Mouse (Mus musculus) embryonic facial prominence, embryonic 14.5 days (tissue): ENCODE measurements around the gene Slc4a2. TPM values are rescaled to one million over a fixed set of nuclear protein-coding genes. Genes with fewer than 3 reads are reported as not detected.
A peak's percentile ranks its signal among the peaks of the same experiment; 100 is the strongest.

Experiments used
- ATAC-seq: fragments of 200-750 bp; cut with Nextera tagmentation; 2 replicates; pipeline ENCODE4 v1.8.0; 2017; ENCODE audit warnings: low read depth, moderate number of reproducible peaks, moderate TSS enrichment
- DNase-seq: peaks from one replicate; pipeline ENCODE4 v3.0.0-alpha.2; 2015; ENCODE audit warnings: low spot score
- H3K27ac ChIP-seq: fragments of 300-500 bp; sonication (generic); replicated peaks from 2 replicates; pipeline ENCODE4 v1.5.1; 2014; ENCODE audit warnings: low read depth, mild to moderate bottlenecking, low read length, moderate library complexity
- H3K27me3 ChIP-seq: fragments of 300-500 bp; sonication (generic); replicated peaks from 2 replicates; pipeline ENCODE4 v1.6.1; 2014; ENCODE audit warnings: low read length; ENCODE audit not compliant: control insufficient read depth, insufficient read depth
- H3K36me3 ChIP-seq: fragments of 300-500 bp; sonication (generic); 2 replicates; pipeline ENCODE4 v1.6.1; 2014; ENCODE audit warnings: low read length, mixed read lengths; ENCODE audit not compliant: control insufficient read depth, insufficient read depth
- H3K4me1 ChIP-seq: fragments of 300-500 bp; sonication (generic); 2 replicates; pipeline ENCODE4 v1.6.1; 2014; ENCODE audit warnings: antibody characterized with exemption, low read length; ENCODE audit not compliant: control insufficient read depth, insufficient read depth
- H3K4me2 ChIP-seq: fragments of 300-500 bp; sonication (generic); 2 replicates; pipeline ENCODE4 v1.6.1; 2014; ENCODE audit warnings: low read depth, mild to moderate bottlenecking, low read length, moderate library complexity, mixed read lengths
- H3K4me3 ChIP-seq: fragments of 300-500 bp; sonication (generic); 2 replicates; pipeline ENCODE4 v1.5.1; 2014; ENCODE audit warnings: low read depth, mild to moderate bottlenecking, low read length
- H3K9ac ChIP-seq: fragments of 300-500 bp; sonication (generic); 2 replicates; pipeline ENCODE4 v1.6.1; 2014; ENCODE audit warnings: low read depth, mild to moderate bottlenecking, low read length, moderate library complexity, mixed read lengths
- H3K9me3 ChIP-seq: fragments of 300-500 bp; sonication (generic); 2 replicates; pipeline ENCODE4 v1.6.1; 2016; ENCODE audit warnings: low read length; ENCODE audit not compliant: control insufficient read depth
- WGBS: fragments of 180-500 bp; shearing (Covaris S2); extraction: QIAGEN DNeasy Blood & Tissue Kit; methylation state at CpG from one replicate; pipeline ENCODE4 v1.1.7; 2014; 5-methylcytosine and 5-hydroxymethylcytosine counted together
- polyA plus RNA-seq: library from polyadenylated mRNA; unstranded; fragments of >200 nt; fragmentation: Nextera tagmentation; extraction: Ambion mirVana; gene quantifications from 2 replicates; pipeline ENCODE4 v1.2.1, GENCODE M21; 2014

Gene Slc4a2
- polyA plus RNA-seq, 1 experiment from 2014 or later: 26.0 TPM

- no peaks in the 10 kb centered on the region for H3K27me3 ChIP-seq
- H3K4me1 ChIP-seq: peaks cover 19% of the 10 kb centered on the region
- WGBS: 71% methylated on average over 13 of the region's 13 CpGs
- H3K27ac ChIP-seq: no peak overlapping the region
- H3K9ac ChIP-seq: no peak overlapping the region
- DNase-seq (no peak), ATAC-seq (no peak)
- H3K4me3 ChIP-seq: no peak overlapping the region
- no peak overlapping the region for H3K4me2 ChIP-seq
- peaks cover 16% of the 10 kb centered on the region; the same call in 1 of the 2 replicates for H3K36me3 ChIP-seq
- H3K9me3 ChIP-seq: no peaks in the 10 kb centered on the region
These were observed 9.7 kb upstream of the Slc4a2 start for GRCm38 (mm10) chr5:24413938-24414337.

- Histone ChIP-seq H3K27ac (no peak overlapping the region), H3K9me3 (no peaks in the 10 kb centered on the region), H3K36me3 (peaks cover 34% of the 10 kb centered on the region), H3K27me3 (no peaks in the 10 kb centered on the region), H3K4me3 (no peak overlapping the region), H3K4me1 (peaks cover 19% of the 10 kb centered on the region), H3K9ac (no peak overlapping the region), H3K4me2 (no peak overlapping the region)
- 2% methylated on average over 21 of the region's 21 CpGs for WGBS
- ATAC-seq (peak; percentile 48), DNase-seq (peak; percentile 68)
These were observed 7.4 kb upstream of the Slc4a2 start for GRCm38 (mm10) chr5:24416222-24416736.

- WGBS: 77% methylated on average over 10 of the region's 10 CpGs
- Histone ChIP-seq H3K27ac (no peak overlapping the region), H3K9ac (no peak overlapping the region), H3K36me3 (peaks cover 42% of the 10 kb centered on the region), H3K4me2 (no peak overlapping the region), H3K27me3 (no peaks in the 10 kb centered on the region), H3K4me1 (peaks cover 24% of the 10 kb centered on the region), H3K9me3 (no peaks in the 10 kb centered on the region), H3K4me3 (no peak overlapping the region)
- ATAC-seq (no peak), DNase-seq (no peak)
These were observed 6.0 kb upstream of the Slc4a2 start for GRCm38 (mm10) chr5:24417587-24417986.

DNA sequence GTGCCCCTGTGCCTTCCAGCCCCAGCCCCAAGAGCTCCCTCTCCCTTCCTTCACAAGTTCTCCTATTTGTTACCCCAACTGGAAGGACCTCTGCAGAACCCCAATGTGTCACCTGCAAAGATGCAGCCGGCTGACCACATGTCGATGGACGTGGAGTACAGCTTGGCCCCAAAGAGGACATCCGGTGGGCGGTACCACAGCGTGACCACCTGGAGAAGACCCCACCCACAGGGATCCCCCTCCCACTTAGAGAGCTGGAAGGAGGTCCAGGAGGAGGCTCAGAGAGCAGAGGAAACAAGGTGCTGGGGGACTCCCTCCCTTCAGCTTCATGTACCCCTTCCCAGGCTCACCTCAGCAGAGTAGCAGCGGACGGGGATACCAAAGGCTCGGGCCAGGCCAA is 3.3 kb upstream of the Slc4a2 start:
- DNase-seq (no peak), ATAC-seq (no peak)
- H3K36me3 ChIP-seq: peaks cover 42% of the 10 kb centered on the region
- H3K27me3 ChIP-seq: no peaks in the 10 kb centered on the region
- H3K4me3 ChIP-seq: no peak overlapping the region
- H3K4me1 ChIP-seq: peaks cover 20% of the 10 kb centered on the region; the same call in 1 of the 2 replicates
- H3K9me3 ChIP-seq: no peaks in the 10 kb centered on the region
- 85% methylated on average over 8 of the region's 9 CpGs for WGBS
- no peak overlapping the region for H3K27ac ChIP-seq
- H3K9ac ChIP-seq: no peak overlapping the region
- H3K4me2 ChIP-seq: no peak overlapping the region

DNA sequence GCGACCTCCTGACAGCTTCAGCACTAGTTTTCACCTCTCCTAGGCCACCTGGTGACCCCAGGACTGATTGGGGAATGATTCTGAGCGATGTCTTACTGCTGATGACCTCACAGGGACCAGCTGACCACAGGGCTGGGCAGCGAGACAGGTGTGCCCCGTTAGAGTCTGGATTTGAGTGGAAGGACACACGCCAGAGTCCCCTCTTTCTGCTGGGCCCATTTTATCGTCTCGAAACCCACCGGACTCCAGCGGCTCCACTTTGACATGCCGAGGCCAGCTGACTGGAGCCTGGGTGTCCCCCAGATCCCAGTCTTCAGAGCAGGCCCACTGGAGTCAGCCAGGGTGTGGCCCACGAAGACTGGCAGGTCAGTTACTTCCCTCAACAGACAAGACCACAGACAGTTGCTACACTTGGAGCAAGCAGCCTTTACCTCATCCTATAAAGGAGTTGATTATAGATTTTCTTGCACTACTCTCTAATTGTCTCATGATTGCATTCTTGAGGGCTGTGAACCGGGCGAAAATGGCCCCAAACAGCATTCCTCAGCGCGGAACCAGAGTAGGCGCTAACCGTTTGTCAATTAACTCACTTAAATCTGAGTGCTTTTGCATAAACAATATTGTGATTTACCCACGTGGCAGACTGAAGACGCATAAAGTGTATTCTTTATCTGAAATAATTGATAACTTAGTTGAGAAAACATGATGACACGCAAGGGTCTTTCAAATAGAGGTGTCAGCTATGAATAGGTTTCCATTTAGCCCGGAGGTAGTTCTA is 556 bp downstream of the Slc4a2 start:
- DNase-seq: peak; percentile 25
- Histone ChIP-seq H3K27ac (peak overlapping the region; percentile 93), H3K27me3 (no peaks in the 10 kb centered on the region), H3K9ac (peak overlapping the region; percentile 75), H3K36me3 (peaks cover 31% of the 10 kb centered on the region), H3K4me2 (peak overlapping the region; percentile 85), H3K4me3 (peak overlapping the region; percentile 51), H3K4me1 (peaks cover 45% of the 10 kb centered on the region), H3K9me3 (no peaks in the 10 kb centered on the region)
- no peak for ATAC-seq
- WGBS: 11% methylated on average over 21 of the region's 21 CpGs

DNA sequence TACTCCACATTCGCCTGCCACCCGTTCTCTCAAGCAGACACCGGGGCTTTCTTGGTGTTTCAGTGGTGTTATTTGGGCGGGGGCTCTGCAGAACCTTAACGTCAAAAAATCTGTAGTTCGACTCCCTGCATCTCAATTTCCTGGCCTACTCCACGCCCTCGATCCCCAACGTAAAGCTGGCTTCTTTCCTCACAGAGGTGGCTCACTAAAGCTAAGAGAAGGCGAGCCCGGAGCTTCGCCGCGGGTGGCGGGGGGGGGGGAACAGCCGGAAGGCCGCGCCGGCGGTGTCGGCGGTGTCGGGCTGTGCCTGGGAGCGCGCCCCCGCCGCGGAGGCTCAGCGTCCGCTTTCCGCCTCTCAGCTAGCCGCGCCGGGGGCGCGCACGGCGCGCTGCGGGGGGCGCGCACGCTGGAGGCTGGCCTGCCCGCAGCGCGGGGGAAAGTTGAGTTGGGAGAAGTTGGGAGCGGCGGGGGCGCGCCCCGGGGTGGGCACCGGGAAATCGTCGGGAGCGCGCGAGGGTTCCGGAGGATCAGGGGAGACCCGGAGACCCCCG is 1.3 kb downstream of the Slc4a2 start:
- peaks cover 31% of the 10 kb centered on the region for H3K36me3 ChIP-seq
- WGBS: under 1% methylated on average over 28 of the region's 60 CpGs
- H3K4me3 ChIP-seq: peak overlapping the region; percentile 51
- peak overlapping the region; percentile 85 for H3K4me2 ChIP-seq
- no peaks in the 10 kb centered on the region for H3K9me3 ChIP-seq
- ATAC-seq (peak; percentile 30; the same call in 1 of the 2 replicates), DNase-seq (peak; percentile 95)
- H3K27ac ChIP-seq: peak overlapping the region; percentile 93
- H3K4me1 ChIP-seq: peaks cover 45% of the 10 kb centered on the region
- peak overlapping the region; percentile 75 for H3K9ac ChIP-seq
- no peaks in the 10 kb centered on the region for H3K27me3 ChIP-seq

GRCm38 (mm10) chr5:24425421-24426036 is 1.9 kb downstream of the Slc4a2 start:
- peak overlapping the region; percentile 75 for H3K9ac ChIP-seq
- under 1% methylated on average over 27 of the region's 30 CpGs for WGBS
- peak overlapping the region; percentile 93 for H3K27ac ChIP-seq
- H3K9me3 ChIP-seq: no peaks in the 10 kb centered on the region
- H3K4me3 ChIP-seq: peak overlapping the region; percentile 51
- DNase-seq (peak; percentile 72), ATAC-seq (no peak)
- peaks cover 45% of the 10 kb centered on the region for H3K4me1 ChIP-seq
- H3K36me3 ChIP-seq: peaks cover 32% of the 10 kb centered on the region
- peak overlapping the region; percentile 85 for H3K4me2 ChIP-seq
- no peaks in the 10 kb centered on the region for H3K27me3 ChIP-seq

DNA sequence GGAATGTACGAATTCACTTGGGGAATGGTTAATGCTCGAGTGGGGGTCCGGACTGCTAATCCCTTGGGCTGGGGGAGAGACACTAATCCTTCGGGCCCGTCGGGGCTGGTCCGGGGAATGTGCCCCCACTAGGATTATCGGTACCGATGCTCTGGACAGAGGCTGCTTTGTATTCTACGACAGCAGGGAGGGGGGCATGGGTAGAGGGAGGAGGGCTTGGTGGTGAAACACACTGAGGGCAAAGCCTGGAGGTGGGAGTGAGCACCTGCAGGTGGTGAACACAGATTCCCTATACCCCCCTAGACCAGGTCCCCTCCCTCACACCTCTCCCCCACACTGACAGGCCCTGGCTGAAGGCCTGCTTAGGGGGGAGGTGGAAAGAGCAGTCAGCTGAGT is 2.4 kb downstream of the Slc4a2 start:
- DNase-seq: peak; percentile 25
- WGBS: under 1% methylated on average over 10 of the region's 10 CpGs

More for the DNA sequence above, 2.4 kb downstream of the Slc4a2 start:
- Histone ChIP-seq H3K9me3 (no peaks in the 10 kb centered on the region), H3K4me3 (peak overlapping the region; percentile 51), H3K4me2 (peak overlapping the region; percentile 85), H3K27me3 (no peaks in the 10 kb centered on the region), H3K27ac (peak overlapping the region; percentile 93; the same call in 1 of the 2 replicates), H3K4me1 (peaks cover 45% of the 10 kb centered on the region), H3K9ac (peak overlapping the region; percentile 75), H3K36me3 (peaks cover 32% of the 10 kb centered on the region)
- no peak for ATAC-seq
